Mouse (Mus musculus) B cell, adult 2 months (primary cell): ENCODE results near the gene Olfr1205.

Source experiments
- DNase-seq, 2 experiments: peaks; one replicate each; pipeline ENCODE4 v3.0.0; 2022

The Olfr1205 gene

GRCm38 (mm10) chr2:88829437-88829836 is at the start of gene Olfr1205:
Olfr1205 (plus strand) TSS chr2:88829737.
- DNase-seq, result no peak

DNA sequence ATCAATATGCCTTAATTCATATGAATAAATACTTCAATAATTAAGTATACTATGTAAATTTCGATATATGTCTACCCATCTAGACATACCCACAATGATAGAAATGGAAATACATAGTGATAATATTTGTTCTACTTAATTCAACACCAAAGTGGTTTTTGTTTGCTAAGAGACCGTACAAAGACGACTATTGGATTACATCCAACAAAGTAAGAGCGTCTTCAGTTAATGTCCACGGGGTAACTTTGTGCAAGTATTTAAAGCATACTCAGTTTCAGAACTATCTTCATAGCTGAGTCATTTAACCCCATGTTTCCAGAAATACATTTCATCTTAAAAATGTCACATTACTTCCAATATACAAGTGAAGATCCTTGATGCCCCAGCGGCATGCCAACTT is 36.8 kb upstream of the Olfr1205 start, which contains the start of gene Olfr1201:
Gene Olfr1201, plus strand, starts transcription at position 301 of the 400 bp plus-strand sequence.
- DNase-seq, result no peak

- DNase-seq, result no peak
Measured at GRCm38 (mm10) chr2:88814196-88814595, 15.3 kb upstream of the Olfr1205 start, which contains the start of gene Olfr1202. Olfr1202 (plus strand) TSS chr2:88814496.

- no peak for DNase-seq
Measured at GRCm38 (mm10) chr2:88838477-88838876, 8.9 kb downstream of the Olfr1205 start.

- DNase-seq, result no peak
Measured at GRCm38 (mm10) chr2:88848992-88849391, 19.5 kb downstream of the Olfr1205 start, which contains the start of gene Olfr1204. Olfr1204 (plus strand) TSS chr2:88849292.

DNA sequence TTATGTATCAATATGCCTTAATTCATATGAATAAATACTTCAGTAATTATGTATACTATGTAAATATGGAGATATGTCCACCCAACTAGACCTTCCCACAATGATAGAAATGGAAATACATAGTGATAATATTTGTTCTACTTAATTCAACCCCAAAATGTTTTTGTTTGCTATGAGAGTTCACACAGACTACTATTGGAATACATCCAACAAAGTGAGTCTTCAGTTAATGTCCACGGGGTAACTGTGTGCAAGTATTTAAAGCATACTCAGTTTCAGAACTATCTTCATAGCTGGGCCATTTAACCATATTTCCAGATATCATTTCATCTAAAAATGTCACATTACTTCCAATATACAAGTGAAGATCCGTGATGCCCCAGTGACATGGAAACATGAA is 33.4 kb downstream of the Olfr1205 start, which contains the start of gene Olfr1206:
Gene Olfr1206, plus strand, starts transcription at position 301 of the 400 bp plus-strand sequence.
- DNase-seq, result no peak
